Mouse (Mus musculus): ENCODE measurements around the gene Gm45021. TPM values are rescaled to one million over a fixed set of nuclear protein-coding genes. Genes with fewer than 3 reads are reported as not detected.

The Gm45021 gene
- total and polyA plus RNA-seq, 3 experiments, result not detected

DNA sequence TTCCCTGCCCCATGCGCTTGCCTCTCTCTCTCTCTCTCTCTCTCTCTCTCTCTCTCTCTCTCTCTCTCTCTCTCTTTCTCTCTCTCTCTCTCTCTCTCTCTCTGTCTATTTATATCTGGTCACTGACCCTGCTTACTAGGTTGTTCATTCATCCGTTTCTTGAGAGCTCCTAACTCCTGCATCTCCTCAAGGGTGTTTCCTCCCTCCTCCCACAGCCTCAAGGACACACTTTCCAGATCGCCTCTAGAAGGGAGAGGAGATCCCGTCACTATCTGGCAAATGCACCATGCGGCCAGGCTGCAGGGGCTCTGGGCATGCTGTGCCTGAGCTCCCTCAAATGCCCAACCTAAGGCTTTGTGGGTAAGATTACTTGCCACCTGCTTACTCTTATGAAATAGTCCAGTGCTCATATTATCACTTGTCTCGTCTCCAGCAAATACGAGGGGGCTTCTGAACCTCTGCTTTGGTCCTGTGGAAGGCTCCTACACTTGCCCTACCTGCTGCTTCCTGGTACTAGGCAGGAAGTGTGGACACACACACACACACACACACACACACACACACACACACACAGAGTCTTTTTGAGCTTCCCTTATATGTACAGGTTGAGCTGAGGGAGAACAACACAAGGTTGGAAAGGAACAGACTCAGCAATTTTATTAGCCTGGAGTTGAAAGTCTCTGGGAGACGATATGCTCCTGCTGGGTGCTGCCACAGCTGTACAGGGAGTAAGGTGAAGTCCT is 20.2 kb upstream of the Gm45021 start:
- no peak for TF ChIP-seq USF1 (IDR thresholded peaks at IDR 0.05; ENCODE audit: low read depth, low read length)
- no peak for TF ChIP-seq PAX5 (IDR thresholded peaks at IDR 0.05; ENCODE audit: low read length)
- no peak for TF ChIP-seq MAZ (IDR thresholded peaks at IDR 0.05; ENCODE audit: low read depth, low read length)
- TF ChIP-seq RAD21 (IDR thresholded peaks at IDR 0.05; ENCODE audit: low read depth, low read length), result no peak
- TF ChIP-seq ZKSCAN1 (IDR thresholded peaks at IDR 0.05; ENCODE audit: borderline replicate concordance, low read depth, low read length), result no peak
- TF ChIP-seq JUND (conservative IDR thresholded peaks at IDR 0.05; ENCODE audit: low read depth, low read length), result no peak
- TF ChIP-seq RCOR1 (conservative IDR thresholded peaks at IDR 0.05; ENCODE audit: low read depth, low read length), result no peak
- Histone ChIP-seq H3K79me2 (replicated peaks; ENCODE audit: control insufficient read depth, extremely low read depth, insufficient read depth, poor library complexity, severe bottlenecking) (no peaks in the 10 kb centered on the region), H3K27ac (ENCODE audit: insufficient read depth, low read depth) (no peak overlapping the region), H3K36me3 (replicated peaks in 1 of 2; ENCODE audit: control insufficient read depth in 1 of 2, insufficient read depth in 1 of 2, low read length in 1 of 2) (peaks cover 3 to 32% of the 10 kb centered on the region in 2 experiments), H3K9ac (ENCODE audit: insufficient read depth, low read depth) (no peak overlapping the region), H3K4me3 (replicated peaks in 1 of 3; ENCODE audit: low read depth in 2 of 3, low read length in 2 of 3, poor library complexity in 1 of 3) (no peak overlapping the region), H3K9me3 (replicated peaks; ENCODE audit: low read length) (peaks cover 4% of the 10 kb centered on the region), H3K4me2 (ENCODE audit: insufficient read depth, low read depth, poor library complexity, severe bottlenecking) (no peak overlapping the region), H3K27me3 (replicated peaks) (no peaks in the 10 kb centered on the region), H3K4me1 (ENCODE audit: control insufficient read depth in 1 of 2, insufficient read depth in 2 of 2) (peaks cover 0 to 6% of the 10 kb centered on the region in 2 experiments; a peak in 1 of 4 replicates)
- no peak for DNase-seq (ENCODE audit: extremely low read depth)
- dilution Hi-C loops (cut with MboI; ENCODE audit: extremely low pct_ligation_motif_present, extremely low pct_unique_long_range_greater_than_20kb, low sequenced_read_pairs) (no loop called here), in situ Hi-C loops (cut with MboI; ENCODE audit: low pct_ligation_motif_present, low pct_unique_long_range_greater_than_20kb, low sequenced_read_pairs) (no loop called here)

DNA sequence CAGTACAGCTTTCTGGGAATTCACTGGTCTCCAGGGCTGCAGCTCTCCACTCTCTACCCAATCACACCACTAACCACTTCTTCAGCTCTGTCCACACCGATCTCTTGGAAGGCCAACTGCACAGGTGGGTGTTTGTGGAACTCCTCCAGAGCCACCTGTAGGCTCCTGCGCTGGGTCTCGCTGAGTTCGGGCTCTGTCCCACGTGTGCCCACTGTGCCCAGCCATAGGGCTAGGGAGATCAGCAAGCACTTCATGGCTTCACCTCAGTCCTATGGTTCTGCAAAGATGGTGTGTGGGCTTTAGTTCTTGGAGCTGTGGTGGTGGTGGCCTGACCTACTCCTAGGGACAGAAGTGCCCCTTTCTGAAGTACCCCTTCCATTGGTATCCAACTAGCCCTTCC is 17.4 kb upstream of the Gm45021 start:
- H3K27ac ChIP-seq (ENCODE audit: insufficient read depth, low read depth), result no peak overlapping the region
- H3K79me2 ChIP-seq (replicated peaks; ENCODE audit: control insufficient read depth, extremely low read depth, insufficient read depth, poor library complexity, severe bottlenecking), result no peaks in the 10 kb centered on the region
- in situ Hi-C loops (cut with MboI; ENCODE audit: low pct_ligation_motif_present, low pct_unique_long_range_greater_than_20kb, low sequenced_read_pairs) (no loop called here), dilution Hi-C loops (cut with MboI; ENCODE audit: extremely low pct_ligation_motif_present, extremely low pct_unique_long_range_greater_than_20kb, low sequenced_read_pairs) (no loop called here)
- H3K27me3 ChIP-seq (replicated peaks), result no peaks in the 10 kb centered on the region
- no peak overlapping the region for H3K9ac ChIP-seq (ENCODE audit: insufficient read depth, low read depth)
- peaks cover 0 to 6% of the 10 kb centered on the region in 2 experiments; a peak in 1 of 4 replicates for H3K4me1 ChIP-seq (ENCODE audit: control insufficient read depth in 1 of 2, insufficient read depth in 2 of 2)
- no peak overlapping the region for H3K4me3 ChIP-seq (replicated peaks in 1 of 3; ENCODE audit: low read depth in 2 of 3, low read length in 2 of 3, poor library complexity in 1 of 3)
- peaks cover 0 to 13% of the 10 kb centered on the region in 2 experiments for H3K36me3 ChIP-seq (replicated peaks in 1 of 2; ENCODE audit: control insufficient read depth in 1 of 2, insufficient read depth in 1 of 2, low read length in 1 of 2)
- no peaks in the 10 kb centered on the region for H3K9me3 ChIP-seq (replicated peaks; ENCODE audit: low read length)
- H3K4me2 ChIP-seq (ENCODE audit: insufficient read depth, low read depth, poor library complexity, severe bottlenecking), result no peak overlapping the region
- TF ChIP-seq SIN3A (IDR thresholded peaks at IDR 0.05; ENCODE audit: low read length) (no peak), MAFK (IDR thresholded peaks at IDR 0.05; ENCODE audit: insufficient replicate concordance, low read length) (no peak), USF1 (IDR thresholded peaks at IDR 0.05; ENCODE audit: low read depth, low read length) (no peak), IRF4 (IDR thresholded peaks at IDR 0.05; ENCODE audit: low read depth, low read length) (no peak), CHD2 (IDR thresholded peaks at IDR 0.05; ENCODE audit: low read length) (no peak), UBTF (IDR thresholded peaks at IDR 0.05; ENCODE audit: low read depth, low read length) (no peak), CTCF (conservative IDR thresholded peaks at IDR 0.05 in 1 of 2, IDR thresholded peaks at IDR 0.05 in 1 of 2; ENCODE audit: low read depth in 2 of 2, low read length in 2 of 2) (no peak), BHLHE40 (IDR thresholded peaks at IDR 0.05; ENCODE audit: low read depth, low read length) (no peak), MEF2A (IDR thresholded peaks at IDR 0.05; ENCODE audit: borderline replicate concordance, low read depth, low read length) (no peak), HCFC1 (IDR thresholded peaks at IDR 0.05; ENCODE audit: low read depth, low read length) (no peak), MAZ (IDR thresholded peaks at IDR 0.05; ENCODE audit: low read depth, low read length) (no peak), ZNF384 (IDR thresholded peaks at IDR 0.05; ENCODE audit: low read depth, low read length) (no peak), GABPA (IDR thresholded peaks at IDR 0.05; ENCODE audit: insufficient replicate concordance, low read depth, low read length) (no peak), NELFE (IDR thresholded peaks at IDR 0.05; ENCODE audit: low read depth, low read length) (no peak), CHD1 (IDR thresholded peaks at IDR 0.05; ENCODE audit: low read depth, low read length) (no peak), TCF12 (IDR thresholded peaks at IDR 0.05; ENCODE audit: low read depth, low read length) (no peak)
- no peak for DNase-seq (ENCODE audit: extremely low read depth)
